Mouse (Mus musculus) urinary bladder, postnatal 14 days (tissue): ENCODE data around the gene Sec62.
A peak's percentile ranks its signal among the peaks of the same experiment; 100 is the strongest.

Source experiments
- DNase-seq: peaks from one replicate; pipeline ENCODE4 v3.0.0; 2021; ENCODE audit warnings: low spot score

The Sec62 gene

DNA sequence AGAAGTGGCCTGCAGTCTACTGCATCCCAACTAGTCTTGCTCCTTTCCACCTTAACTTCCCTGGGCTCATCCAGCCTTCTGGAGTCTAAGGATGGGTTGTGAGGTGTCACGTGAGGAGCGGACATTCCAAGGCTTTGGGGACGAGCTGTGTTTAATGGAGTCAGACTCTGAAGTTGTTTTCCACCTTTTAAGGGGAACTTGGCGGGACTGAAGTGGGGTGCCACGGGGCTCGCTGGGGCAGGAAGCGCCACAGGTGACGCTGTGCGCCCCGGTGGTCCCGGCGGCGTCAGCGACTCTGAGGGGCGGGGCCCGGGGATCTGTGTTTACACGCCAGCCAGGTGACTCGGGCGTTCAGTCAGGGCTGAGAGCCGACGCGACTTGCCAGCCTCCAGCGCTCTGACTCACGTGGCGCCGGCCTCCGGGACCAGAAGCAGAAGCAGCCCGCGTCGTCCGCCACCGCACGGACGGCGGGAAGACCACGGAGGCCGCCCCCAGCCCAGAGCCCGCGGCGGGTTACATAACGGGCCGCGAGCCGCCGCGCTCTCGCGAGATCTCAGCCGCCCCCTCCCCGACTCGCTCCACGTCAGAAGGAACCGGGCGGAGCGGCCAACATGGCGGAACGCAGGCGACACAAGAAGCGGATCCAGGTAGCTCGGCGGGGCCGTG lies at the start of gene Sec62:
Gene Sec62, plus strand, starts transcription at position 139 of the 666 bp plus-strand sequence.
- DNase-seq: peak; percentile 93

DNA sequence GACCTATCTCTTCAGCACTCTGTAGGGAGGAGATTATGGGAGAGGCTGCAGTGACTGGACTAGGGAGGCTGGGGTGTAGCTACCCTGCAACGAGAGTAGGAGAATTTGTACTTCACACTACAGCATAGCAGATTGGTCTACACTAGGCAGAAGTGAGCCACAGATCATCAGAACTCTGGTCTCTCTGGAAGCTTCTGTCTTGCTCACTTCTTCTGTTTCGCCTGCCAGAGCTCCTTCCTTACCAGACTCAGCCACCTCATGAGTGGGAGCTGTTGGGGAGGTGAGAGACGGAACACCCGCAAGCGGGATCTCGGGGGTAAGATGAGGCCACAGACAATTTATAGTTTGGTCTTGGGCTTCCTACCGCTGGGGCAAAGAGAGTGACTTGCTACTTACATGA lies 49.8 kb upstream of the Sec62 start:
- no peak for DNase-seq

DNA sequence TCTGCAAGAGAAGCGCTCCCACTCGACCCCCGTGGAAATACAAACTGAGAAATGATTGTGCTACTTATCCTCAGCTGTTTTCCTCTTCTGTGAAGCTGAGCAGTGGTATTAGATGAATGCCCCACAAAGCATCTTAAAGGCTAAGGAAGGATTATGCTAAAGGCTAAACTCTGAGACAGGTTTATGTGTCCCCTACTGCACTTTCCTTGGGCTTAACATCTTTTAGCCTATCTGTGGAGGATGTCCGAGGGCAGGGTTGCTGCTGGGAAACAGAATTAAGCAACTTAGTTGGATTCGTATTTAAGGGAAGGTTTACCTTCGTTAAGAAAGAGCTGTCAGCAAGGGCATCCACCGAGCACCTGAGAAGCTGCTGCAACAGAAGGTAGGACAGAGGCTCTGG lies 46.7 kb upstream of the Sec62 start, which contains the start of gene Samd7:
Gene Samd7, plus strand, starts transcription at position 288 of the 400 bp plus-strand sequence.
- no peak for DNase-seq

DNA sequence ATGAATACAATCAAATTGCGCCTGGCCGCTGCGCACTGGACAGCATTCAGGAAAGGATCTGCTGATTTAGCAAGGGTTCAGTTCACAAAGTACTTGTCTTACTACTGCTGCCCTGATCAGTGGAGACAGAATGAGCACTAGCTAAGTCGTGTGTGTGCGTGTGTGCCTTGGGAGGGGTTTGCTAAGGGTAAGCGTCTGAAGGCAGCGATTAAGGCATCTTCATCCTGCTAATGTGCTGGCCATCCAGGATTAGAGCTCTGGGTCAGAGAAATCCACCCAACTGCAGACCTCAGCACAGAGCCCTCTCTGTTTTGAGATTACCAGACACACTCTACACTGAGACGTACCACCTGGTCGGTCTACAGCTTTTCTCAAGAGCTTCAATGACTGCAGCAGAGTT lies 44.4 kb upstream of the Sec62 start:
- DNase-seq: no peak

DNA sequence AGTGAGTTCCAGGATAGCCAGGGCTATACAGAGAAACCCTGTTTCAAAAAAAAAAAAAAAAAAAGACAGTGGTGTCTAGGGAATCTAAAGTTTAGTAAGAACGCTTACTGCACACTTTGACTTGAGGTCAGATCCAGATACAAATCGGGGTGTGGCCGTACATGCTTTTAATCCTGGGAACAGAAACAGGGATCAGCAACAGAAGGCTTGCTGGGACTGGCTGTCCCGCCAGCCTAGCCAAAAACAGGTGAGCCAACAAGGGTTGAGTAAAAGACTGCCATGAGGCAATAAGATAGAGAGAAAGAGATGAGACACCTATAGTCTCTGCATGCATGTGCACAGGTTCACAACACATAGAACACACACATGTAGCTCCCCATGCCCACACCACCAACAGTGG lies 38.0 kb upstream of the Sec62 start:
- no peak for DNase-seq

DNA sequence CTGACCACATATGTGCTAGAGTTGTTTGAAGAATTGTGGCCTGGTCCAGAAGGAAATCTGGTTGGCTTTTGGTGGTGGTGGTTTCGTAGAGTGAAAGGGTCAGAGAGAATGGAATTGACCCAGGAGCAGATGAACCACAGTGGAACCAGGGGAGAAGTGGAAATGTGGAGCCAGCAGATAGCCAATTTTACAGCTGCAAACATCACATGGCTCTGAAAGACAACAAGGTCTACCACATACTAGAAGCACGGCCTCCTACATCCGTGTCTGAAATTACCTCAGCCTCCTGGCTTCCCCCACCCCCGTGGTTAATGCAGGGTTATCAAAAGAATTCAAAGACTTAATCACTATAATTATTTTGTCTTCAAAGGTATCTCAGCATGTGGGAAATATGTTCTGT lies 27.8 kb upstream of the Sec62 start:
- no peak for DNase-seq

DNA sequence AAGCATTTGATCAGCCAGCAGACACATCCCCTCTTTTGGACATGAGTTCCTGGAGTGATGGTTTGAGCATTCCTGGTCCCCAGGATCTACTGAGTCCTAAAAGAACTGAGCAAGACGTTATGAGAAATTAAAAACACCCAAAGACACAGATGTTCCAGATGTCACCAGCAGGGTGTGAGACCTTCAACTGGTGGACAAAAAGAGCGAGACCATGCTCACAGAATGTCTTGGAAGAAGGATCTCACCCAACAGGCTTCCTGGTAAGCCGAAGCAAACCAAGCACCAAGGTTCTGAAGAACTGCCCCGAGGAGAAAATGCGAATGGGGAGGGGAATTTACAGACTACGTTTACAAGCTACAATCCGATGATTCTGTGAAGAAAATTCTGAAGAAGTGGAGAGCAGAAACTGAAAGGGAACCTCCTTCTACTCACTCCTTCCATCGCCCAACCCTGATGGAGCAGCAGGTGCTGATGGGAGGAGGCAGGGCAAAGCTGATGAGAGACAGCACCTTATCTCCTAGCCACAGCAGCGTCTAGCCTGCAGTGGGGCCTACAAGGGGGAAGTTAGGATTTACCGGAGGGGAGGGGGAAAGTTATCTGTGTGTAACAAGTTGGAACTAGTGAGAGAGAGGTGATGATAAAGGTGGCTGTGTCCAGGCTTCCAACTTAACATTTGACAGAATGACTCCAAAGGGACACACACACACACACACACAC lies 27.2 kb upstream of the Sec62 start:
- no peak for DNase-seq

DNA sequence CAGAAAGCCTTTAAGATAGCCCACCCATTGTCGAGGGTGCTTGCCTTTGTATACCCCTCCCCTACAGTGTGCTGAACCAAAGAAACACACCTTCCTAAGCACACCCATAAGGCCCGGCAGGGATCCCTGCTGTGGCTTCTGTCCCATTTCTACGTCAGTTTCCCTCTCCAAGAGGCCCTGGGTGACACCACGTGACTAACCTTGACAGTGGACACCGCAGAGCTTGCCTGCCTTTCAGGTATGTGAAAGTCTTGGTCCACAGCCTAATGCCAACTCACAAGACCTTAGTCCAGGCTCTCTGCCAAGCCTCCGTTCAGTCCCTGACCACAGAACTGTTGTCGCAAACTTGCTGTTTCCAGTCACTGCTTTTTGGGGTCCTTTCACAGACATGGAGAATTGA lies 26.5 kb upstream of the Sec62 start:
- DNase-seq: peak; percentile 7

DNA sequence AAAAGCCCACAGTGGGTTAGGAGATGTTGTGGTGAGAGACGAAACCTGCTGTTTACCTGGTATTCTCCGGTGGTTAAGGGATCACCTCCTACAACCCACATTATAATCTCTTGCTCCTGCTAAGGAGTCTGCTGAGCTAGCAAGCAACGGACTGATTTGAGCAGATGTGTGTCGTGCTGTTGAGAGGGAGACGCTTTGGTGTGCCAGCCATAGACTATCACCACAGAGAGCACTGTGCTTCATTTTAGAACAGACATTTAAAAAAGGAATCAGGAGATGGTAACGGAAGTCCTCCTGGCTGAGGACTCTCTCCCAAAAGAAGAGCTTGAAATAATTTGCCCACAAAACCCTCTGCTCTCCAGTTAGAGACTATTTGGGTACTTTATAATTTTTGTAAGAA lies 25.4 kb upstream of the Sec62 start:
- DNase-seq: no peak

DNA sequence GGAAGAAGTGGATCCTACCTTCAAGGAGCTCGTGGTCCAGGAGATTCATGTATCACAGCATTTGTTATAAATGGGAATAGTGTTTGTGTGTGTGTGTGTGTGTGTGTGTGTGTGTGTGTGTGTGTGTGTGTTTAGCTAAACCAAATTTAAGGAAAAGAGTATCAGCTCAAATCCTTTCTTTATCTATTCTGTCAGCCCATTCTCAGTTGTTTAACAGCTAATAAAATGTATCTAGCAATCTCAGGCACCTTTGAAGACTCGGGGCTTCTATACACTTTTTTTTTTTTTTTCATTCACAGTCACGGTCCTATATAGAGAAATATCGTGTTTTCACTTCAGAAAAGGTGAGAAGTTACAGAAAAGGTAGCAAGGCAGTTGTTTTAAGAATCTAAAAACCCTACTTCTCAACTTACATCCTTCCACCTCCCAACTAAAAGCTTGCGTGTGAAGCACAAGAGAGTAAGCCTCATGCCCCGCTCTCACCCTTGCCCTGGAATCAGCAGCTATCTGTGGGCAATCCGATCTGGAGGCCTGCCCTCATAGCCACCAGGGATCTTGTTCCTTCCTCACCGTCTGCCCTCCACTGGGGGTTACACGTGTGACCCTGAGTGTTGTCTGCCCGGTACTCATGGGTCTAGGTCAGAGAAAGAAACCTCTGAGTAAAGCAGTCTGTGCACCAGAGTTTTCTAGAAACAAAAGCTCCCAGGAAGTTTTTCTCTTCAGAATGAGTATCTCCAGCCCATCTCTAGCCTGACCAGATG lies 22.7 kb upstream of the Sec62 start:
- no peak for DNase-seq

DNA sequence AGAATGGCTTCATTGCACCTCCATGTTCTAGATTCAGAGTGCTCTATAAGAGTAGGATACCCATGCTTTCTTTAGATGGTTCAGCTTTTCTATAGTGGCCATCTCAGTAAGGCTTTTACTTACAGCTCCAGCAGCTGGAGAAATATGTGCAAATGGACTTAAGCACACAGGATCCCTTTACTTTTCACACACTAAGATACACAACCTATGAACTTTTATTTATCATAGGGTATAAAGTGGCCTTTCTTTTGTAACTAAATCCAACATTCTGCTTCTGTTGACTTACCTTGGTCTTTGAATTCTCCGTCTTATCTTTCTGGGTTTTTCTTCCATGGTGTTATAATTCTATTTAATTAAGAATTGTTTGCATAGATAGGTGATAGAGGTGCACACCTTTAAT lies 21.1 kb upstream of the Sec62 start:
- no peak for DNase-seq

DNA sequence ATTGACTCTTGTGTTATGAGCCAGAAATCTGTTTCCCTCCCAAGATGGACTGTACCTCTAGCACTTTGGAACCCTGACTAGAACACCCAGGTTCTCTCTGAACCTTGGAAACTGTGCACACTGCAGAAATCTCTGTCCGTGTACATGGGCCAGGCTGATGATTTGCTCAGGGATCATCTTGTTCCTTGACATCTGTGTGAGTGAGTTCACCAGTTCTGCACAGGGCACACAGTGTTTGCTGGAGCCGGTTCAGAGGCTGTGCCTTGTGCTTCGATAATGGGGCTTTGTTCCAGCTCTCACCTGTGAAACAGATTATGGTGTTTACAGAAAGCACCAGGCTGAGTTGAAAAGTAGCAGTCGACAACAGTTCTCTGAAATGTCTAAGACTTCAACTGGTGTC lies 20.0 kb upstream of the Sec62 start:
- peak; percentile 4 for DNase-seq

DNA sequence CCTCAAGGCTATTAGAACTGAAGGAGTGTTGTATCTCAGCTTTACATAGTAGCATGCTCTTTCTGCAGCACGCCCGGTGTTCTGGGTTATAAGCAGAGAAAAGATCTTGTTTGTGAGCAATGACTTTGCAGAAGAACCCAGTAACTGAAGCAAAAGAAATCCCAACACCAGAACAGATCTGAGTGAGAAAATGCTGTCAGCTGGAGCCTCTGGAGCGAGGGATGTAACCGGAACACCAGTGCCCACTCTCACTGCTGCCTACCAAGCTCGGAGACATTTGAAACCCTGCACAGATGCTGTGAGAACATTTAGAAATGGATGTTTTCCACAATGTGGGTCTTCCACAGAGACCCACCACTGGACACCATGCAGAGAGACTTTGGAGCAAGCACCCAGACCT lies 18.0 kb upstream of the Sec62 start:
- DNase-seq: no peak

DNA sequence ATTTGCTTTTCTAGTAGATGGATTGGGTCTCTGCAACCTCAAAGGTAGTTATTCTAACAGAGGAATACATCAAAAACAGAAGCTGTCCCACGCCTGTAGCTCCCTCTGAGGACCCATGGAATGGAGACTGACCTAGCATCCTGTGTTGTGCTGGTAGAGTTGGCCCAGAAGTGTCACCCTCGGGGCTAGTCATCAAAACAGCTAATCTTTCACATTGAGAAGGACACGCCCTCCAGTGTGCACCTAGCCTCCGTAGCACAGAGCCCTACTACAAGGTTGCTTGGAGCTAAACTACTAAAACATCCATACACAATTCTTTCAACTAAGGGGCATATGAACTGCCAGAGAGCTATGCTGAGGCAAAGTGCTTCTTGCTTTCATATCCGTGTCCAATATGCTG lies 14.7 kb upstream of the Sec62 start:
- no peak for DNase-seq

DNA sequence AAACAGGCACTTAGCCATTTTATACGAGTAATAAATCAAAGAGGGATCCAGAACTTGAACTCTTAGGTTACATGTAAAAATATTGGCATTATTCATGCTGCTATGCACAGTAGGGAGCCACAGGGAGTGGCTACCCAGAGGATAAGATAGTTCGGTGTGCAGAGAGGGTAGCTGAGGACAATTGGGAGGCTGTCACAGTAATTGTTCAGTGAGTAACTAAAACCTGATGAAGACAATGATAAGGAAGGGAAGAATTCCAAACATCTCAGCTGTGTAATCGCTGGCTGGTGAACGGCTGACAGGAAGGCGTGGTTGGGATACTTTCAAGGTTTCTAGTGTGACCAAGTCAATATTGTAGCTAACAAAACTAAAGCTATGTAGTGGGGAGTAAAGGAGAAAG lies 4.1 kb upstream of the Sec62 start:
- DNase-seq: no peak

DNA sequence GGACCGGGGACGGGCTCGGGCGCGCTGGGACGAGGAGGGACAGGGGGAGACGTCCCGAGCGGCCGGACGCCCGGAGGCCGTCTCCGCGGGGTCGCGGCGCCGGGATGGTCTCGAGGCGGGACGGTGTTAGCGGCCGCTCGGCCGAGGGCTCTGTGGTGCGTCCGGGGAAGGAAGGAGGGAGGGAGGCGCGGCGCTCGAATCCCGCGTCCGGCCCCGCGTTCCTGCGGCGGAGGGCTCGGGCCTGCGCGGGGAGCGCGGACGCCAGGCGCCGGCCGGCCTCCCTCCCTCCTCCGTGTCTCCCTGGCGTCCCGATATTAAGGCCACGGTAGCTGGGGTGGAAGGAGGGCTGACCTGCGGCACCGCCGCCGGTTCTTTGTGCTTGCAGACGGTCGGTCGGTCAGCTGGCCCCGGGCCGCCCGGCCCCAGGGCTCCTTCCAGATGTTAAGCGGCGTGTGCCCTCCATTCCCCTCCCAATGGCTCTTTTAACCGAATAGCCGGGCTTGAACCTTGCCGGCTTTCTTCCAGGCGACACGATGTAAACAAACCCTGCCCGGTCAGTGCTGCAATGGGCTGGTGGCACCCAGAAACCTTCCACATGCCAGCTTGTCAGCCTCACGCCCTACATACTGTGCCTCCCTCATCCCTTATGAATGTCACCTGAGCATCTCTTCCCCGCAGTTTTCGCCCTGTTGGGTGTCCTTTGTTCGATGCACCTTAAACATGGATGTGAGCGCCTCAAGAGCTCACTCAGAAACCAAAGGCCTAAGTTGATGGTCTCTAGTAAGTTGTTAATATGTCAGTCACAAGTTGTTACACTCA lies 937 bp downstream of the Sec62 start:
- DNase-seq: peak; percentile 35

DNA sequence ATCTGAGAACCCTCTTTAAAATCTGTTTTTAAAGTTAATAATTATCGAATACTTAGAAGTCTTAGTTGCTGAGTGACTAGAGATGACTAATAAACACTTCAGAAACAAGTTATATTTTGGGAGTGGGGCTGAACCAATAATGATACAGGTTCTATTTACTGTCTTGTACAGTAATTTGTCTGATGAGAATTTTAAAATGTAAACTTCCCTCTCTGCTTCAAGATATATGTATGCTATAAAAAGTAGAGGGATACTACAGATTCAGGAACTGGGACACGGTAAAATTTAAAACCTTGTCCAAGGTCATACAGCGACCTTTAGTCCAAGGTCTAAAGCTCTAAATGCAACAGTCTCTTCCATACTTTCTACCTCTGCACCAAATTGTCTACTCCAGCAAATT lies 9.5 kb downstream of the Sec62 start:
- DNase-seq: no peak

DNA sequence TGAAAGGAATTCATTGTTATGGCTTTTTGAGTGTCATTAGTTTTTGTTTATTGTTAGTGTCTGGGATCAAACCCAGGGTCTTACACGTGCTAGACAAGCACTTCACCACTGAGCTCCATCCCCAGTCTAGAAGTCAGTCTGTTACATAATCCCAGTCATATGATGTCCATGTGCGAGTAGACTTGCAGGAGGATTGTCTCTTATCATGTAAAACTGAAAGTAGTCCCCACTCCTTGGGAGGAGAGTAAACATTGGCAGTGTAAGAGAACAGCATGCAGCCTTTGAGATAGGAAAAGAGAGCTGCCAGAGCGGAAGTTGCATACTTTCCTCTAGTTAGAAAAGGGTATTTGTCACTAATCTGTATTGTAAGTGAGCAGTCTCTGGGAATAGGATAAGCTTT lies 20.2 kb downstream of the Sec62 start:
- no peak for DNase-seq

DNA sequence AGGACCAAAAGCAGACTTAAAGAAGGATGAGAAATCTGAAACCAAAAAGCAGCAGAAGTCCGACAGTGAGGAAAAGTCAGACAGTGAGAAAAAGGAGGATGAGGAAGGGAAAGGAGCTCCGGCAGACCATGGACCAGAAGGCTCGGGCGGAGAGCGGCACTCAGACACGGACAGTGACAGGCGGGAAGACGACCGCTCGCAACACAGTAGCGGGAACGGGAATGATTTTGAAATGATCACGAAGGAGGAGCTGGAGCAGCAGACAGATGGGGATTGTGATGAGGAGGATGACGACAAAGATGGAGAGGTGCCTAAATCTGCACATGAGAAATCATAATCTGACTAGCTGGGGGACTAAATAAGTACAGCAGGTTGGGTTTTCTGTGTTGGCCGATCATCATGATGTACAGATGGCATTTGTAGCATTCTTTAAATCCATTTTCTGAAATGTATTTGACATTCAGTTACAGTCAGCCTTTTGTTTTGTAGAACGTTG lies 26.0 kb downstream of the Sec62 start:
- DNase-seq: no peak

DNA sequence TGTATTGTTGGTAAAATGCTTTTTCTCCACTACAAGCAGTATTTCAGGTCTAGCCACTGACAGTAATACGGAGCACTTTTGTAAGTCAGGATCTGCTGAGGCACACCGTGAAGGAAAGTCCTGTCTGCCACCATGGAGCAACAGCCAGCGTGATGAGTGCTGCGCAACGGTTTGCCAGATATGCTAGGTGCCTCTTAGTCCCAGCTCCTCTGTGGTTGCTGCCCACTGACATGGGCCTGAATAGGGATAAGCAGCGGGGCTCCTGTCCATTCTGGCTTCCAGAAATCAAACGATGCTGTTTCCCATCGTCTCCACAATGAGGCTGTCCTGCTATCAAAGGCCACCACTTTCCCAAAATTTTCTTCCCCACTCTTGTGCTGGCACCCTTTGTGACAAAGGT lies 29.5 kb downstream of the Sec62 start:
- no peak for DNase-seq

DNA sequence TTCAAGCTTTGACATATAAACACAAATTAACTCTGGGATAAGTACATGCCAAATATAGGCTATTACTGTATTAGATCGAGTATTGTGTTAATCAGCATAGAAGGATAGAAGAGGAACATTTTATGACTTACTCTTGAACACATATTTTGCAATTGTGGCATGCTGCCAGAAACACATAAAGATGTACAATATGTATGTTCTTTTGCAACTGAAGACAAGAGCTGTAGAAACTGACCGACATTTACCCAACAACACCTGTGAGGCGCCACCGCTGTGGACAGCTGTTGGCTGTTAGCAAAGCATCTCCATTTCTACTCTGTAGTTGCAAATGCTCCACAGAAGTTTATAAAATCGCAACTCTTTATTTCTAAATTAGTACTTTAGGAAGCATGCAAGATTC lies 33.4 kb downstream of the Sec62 start:
- no peak for DNase-seq
